Mouse (Mus musculus) ES-Bruce4 (cell line): ENCODE results near the gene Gpr141. TPM values are rescaled to one million over a fixed set of nuclear protein-coding genes. Genes with fewer than 3 reads are reported as not detected.

ENCODE experiments used
- H3K27ac ChIP-seq: 2 replicates; pipeline ENCODE4 v1.5.1; 2012; ENCODE audit warnings: low read length, inconsistent platforms; ENCODE audit not compliant: insufficient read depth
- H3K27me3 ChIP-seq: 2 replicates; pipeline ENCODE4 v1.6.1; 2012; ENCODE audit warnings: mild to moderate bottlenecking, low read length, inconsistent platforms; ENCODE audit not compliant: control insufficient read depth, poor library complexity, insufficient read depth, severe bottlenecking
- H3K36me3 ChIP-seq: 2 replicates; pipeline ENCODE4 v1.6.1; 2012; ENCODE audit warnings: inconsistent platforms, mild to moderate bottlenecking, low read length, moderate library complexity; ENCODE audit not compliant: control insufficient read depth, poor library complexity, insufficient read depth, severe bottlenecking
- H3K4me1 ChIP-seq: one replicate; pipeline ENCODE4 v1.8.1; 2011; ENCODE audit warnings: low read length; ENCODE audit not compliant: control insufficient read depth, insufficient read depth
- H3K4me3 ChIP-seq: 2 replicates; pipeline ENCODE4 v1.5.1; 2011; ENCODE audit warnings: low read depth, mild to moderate bottlenecking, low read length
- H3K9ac ChIP-seq: 2 replicates; pipeline ENCODE4 v1.6.1; 2012; ENCODE audit warnings: low read depth, mild to moderate bottlenecking, inconsistent platforms; ENCODE audit not compliant: poor library complexity, severe bottlenecking
- H3K9me3 ChIP-seq: replicated peaks from 2 replicates; pipeline ENCODE4 v1.6.1; 2012; ENCODE audit warnings: mild to moderate bottlenecking, low read length, inconsistent platforms; ENCODE audit not compliant: control insufficient read depth, poor library complexity, insufficient read depth, severe bottlenecking
- CTCF ChIP-seq: IDR thresholded peaks from one replicate; pipeline ENCODE4 v1.8.1; 2011; ENCODE audit warnings: low read depth, low read length
- EP300 ChIP-seq: IDR thresholded peaks from 2 replicates; pipeline ENCODE4 v1.6.1; 2011; ENCODE audit warnings: low read depth, low read length; ENCODE audit not compliant: insufficient read depth
- POLR2A ChIP-seq: IDR thresholded peaks from one replicate; pipeline ENCODE4 v1.8.1; 2011; ENCODE audit warnings: low read length; ENCODE audit not compliant: insufficient read depth
- polyA plus RNA-seq: library from polyadenylated mRNA; stranded (reverse); fragments of >200 nt; gene quantifications from 2 replicates; pipeline ENCODE4 v1.2.4, GENCODE M21; 2011; ENCODE audit warnings: low read depth; ENCODE audit not compliant: missing spikeins, insufficient read depth, insufficient read length

The Gpr141 gene
- polyA plus RNA-seq, 1 experiment = not detected

DNA sequence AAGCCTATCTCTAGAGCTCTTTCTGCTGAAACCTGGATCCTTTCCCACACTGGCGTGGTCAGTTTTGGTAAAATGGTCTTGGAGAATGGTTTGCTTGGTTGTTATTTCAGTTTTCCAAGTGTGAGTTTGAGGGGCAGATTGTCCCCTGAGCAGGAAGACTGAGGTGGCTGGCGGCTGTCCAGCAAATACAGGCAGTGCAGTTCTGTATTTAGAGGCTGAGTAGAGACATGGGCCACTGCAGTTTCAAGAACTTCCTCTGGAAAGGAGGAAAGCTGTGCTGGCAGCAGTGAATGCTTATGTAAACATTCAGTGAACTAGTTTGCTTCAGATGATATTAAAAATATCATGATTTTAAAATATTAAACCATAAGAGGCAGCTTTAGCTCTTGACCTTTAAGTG lies 93.2 kb downstream of the Gpr141 start:
- Histone ChIP-seq H3K4me1 (no peaks in the 10 kb centered on the region), H3K4me3 (no peak overlapping the region), H3K36me3 (no peaks in the 10 kb centered on the region), H3K9ac (no peak overlapping the region), H3K9me3 (no peaks in the 10 kb centered on the region), H3K27me3 (no peaks in the 10 kb centered on the region; the same call in 1 of the 2 replicates), H3K27ac (no peak overlapping the region)
- TF ChIP-seq POLR2A (no peak), EP300 (no peak), CTCF (no peak)

DNA sequence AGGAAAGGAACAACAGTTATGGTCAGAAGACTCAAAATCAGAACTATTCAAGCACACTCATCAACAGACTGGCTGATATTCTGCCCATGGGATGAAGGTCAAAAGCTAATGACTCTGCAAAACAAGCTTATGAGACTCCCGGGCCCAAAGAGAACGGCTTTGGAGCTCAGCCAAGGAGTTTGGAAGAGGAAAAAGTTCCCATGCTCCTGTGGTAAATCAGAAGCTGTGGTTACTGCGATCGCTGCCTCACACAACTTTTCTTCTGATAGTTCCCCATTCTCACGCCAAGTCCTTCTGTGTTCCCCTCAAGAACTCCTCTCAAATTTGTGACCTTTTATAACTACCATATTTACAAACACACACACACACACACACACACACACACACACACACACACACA lies 105.1 kb downstream of the Gpr141 start:
- no peak overlapping the region for H3K27ac ChIP-seq
- H3K27me3 ChIP-seq = no peaks in the 10 kb centered on the region
- no peaks in the 10 kb centered on the region for H3K4me1 ChIP-seq
- TF ChIP-seq CTCF (no peak), POLR2A (no peak), EP300 (no peak)
- H3K36me3 ChIP-seq = no peaks in the 10 kb centered on the region
- H3K9me3 ChIP-seq = no peaks in the 10 kb centered on the region
- H3K4me3 ChIP-seq = no peak overlapping the region
- no peak overlapping the region for H3K9ac ChIP-seq

DNA sequence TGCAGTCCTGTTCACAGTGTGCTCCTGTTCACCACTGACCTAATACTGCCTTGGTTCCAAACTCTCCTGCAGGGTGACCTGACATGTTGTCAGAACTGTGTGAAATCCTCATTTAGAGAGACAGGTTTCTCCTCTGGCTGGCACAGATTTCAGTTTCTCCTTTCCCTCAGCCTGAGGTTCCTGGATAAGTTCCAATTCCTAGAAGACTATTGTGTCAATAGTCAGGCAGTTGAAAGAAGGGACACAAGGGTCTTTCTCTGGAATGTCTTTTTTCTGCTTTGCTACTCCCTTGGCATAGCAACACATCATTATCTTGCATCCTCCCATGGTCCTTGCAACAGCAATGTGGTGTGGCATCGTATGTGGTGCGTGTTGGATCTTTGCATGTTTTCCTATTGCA lies 106.9 kb downstream of the Gpr141 start:
- H3K9me3 ChIP-seq = no peaks in the 10 kb centered on the region
- no peaks in the 10 kb centered on the region for H3K4me1 ChIP-seq
- H3K36me3 ChIP-seq = no peaks in the 10 kb centered on the region
- no peak overlapping the region for H3K27ac ChIP-seq
- H3K27me3 ChIP-seq = no peaks in the 10 kb centered on the region
- TF ChIP-seq EP300 (no peak), CTCF (no peak), POLR2A (no peak)
- H3K9ac ChIP-seq = no peak overlapping the region
- no peak overlapping the region for H3K4me3 ChIP-seq

DNA sequence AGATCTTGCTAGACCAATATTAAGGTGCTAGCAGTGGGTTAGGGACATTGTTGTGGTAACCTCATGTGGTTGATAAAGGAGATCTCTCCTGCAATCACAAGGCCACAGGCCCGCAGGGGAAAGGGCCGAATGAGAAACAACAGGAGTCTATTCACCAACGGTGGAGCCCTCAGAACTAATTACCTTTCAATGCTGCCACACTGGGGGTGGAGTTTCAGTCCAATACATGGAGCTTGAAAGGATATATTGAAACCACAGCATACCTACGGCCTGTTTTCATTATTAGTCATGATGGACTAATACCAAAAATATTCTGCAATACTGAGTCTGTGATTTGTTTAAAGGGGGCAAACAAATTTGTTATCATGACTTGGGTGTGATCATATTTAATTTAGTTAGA lies 120.3 kb downstream of the Gpr141 start:
- Histone ChIP-seq H3K4me1 (no peaks in the 10 kb centered on the region), H3K27me3 (no peaks in the 10 kb centered on the region), H3K9ac (no peak overlapping the region), H3K36me3 (no peaks in the 10 kb centered on the region), H3K4me3 (no peak overlapping the region), H3K9me3 (no peaks in the 10 kb centered on the region; the same call in 1 of the 2 replicates), H3K27ac (no peak overlapping the region)
- TF ChIP-seq CTCF (no peak), EP300 (no peak), POLR2A (no peak)

DNA sequence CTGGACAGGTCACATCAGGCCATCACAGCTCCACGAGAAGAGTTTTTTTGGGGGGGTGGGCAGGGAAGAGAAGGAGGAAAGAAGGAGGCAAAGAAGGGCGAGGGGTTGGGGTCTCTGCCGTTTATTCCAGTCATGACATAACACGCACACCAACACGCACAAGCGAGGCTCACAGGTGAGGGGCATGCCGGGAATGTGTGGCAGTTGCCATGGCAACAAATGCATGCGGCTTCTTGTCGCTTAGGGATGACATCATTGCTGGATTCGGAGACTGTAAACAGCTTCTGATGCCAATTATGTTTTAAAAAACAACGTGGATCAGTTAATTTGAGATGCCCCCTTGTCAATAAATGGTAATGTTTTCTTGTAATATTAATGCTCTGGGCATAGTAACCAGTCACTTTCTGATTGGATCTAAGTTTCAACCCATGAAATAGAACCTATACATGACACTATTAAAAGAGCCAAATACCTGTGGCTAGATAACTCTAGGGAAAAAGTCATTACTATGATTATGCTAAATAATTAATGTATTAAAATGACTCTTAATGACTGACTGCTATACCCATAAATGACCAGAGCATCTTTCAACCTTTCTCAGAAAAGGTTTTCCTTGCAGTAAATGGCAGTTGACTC lies 122.5 kb downstream of the Gpr141 start:
- no peak overlapping the region for H3K27ac ChIP-seq
- no peaks in the 10 kb centered on the region for H3K4me1 ChIP-seq
- no peaks in the 10 kb centered on the region for H3K27me3 ChIP-seq
- TF ChIP-seq EP300 (no peak), CTCF (no peak), POLR2A (no peak)
- no peak overlapping the region for H3K9ac ChIP-seq
- H3K4me3 ChIP-seq = no peak overlapping the region
- H3K36me3 ChIP-seq = no peaks in the 10 kb centered on the region
- no peaks in the 10 kb centered on the region; the same call in 1 of the 2 replicates for H3K9me3 ChIP-seq

DNA sequence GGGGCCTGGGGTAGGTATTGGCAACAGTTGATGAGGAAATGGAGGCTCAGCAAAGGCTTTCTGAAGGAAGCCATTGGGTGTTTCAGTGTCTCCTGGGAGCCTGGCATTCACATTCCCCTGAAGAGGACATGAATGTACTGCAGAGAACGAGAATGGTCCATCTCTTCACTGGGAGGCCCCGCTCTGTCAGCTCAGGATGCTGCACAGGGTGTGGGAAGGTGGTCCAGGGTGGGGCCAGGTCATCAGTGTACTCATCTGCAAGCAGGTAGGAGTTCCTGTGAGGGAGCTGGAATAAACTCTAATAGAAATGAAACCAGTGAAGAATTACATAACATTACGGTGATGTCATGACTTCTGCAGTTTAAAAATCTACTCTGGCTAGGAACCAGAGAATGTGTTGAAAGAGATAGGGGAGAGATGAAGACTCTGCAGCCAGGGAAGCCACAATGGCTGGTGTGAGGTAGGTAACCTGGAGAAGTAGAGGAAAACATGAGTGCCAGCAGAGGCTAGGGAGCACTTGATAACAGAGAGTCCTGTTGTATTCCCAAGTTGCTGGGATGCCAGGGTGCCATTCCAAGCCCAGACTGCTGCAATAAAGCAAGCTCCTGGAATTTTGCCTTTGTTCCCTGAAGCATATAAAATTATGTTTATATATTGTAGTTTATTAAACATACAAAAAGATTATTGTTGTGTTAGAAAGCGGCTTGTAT lies 123.2 kb downstream of the Gpr141 start:
- Histone ChIP-seq H3K27ac (no peak overlapping the region), H3K27me3 (no peaks in the 10 kb centered on the region)

More for the DNA sequence above, 123.2 kb downstream of the Gpr141 start:
- Histone ChIP-seq H3K4me1 (no peaks in the 10 kb centered on the region), H3K9me3 (no peaks in the 10 kb centered on the region; the same call in 1 of the 2 replicates), H3K4me3 (no peak overlapping the region), H3K36me3 (no peaks in the 10 kb centered on the region), H3K9ac (no peak overlapping the region)
- no peak for TF ChIP-seq EP300
- no peak for TF ChIP-seq POLR2A
- TF ChIP-seq CTCF = no peak

Other genes with a start within 250 kb of the Gpr141 start
- gene Epdr1, start 204.3 kb downstream of the Gpr141 start, polyA plus RNA-seq = 2.5 and 4.5 TPM in 2 replicates
- 1.1 and 1.3 TPM in 2 replicates for gene Sfrp4, start 201.2 kb downstream of the Gpr141 start, polyA plus RNA-seq
- not detected in 2 replicates for gene Nme8, start 126.5 kb downstream of the Gpr141 start, polyA plus RNA-seq